Mouse (Mus musculus): ENCODE measurements around the gene H2-DMb1. TPM values are rescaled to one million over a fixed set of nuclear protein-coding genes. Genes with fewer than 3 reads are reported as not detected.

H2-DMb1 gene
- total RNA-seq, 2 experiments from 2014 or later: 0.69 to 0.91 TPM

DNA sequence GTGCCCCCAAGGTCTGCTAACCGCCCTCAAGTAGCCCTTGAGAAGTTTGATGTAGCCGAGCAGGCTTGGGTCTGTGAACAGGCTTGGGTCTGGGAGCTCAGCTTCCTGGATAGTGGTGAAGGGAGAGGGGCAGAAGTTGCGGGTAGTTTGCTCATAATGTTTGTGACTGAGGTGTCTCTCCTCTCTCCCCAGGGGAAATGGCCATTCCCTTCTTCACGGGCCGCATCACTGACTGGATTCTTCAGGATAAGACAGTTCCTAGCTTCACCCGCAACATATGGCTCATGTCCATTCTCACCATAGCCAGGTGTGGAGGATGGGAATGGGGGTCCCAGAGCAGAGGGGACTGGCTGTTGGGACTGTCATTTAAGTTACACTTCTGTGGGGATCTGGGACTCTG, 36.1 kb downstream of the H2-DMb1 start:
- no peak for DNase-seq (ENCODE audit: low spot score in 2 of 2)

GRCm38 (mm10) chr17:34192852-34193251, 40.0 kb downstream of the H2-DMb1 start:
- DNase-seq (ENCODE audit: low spot score in 2 of 2): no peak

- no peak for DNase-seq (ENCODE audit: low spot score in 2 of 2)
Measured at GRCm38 (mm10) chr17:34193468-34193867, 40.6 kb downstream of the H2-DMb1 start.

- no peak for DNase-seq (ENCODE audit: low spot score in 2 of 2)
Measured at GRCm38 (mm10) chr17:34194723-34195122, 41.9 kb downstream of the H2-DMb1 start.

- no peak for DNase-seq (ENCODE audit: low spot score in 2 of 2)
Measured at GRCm38 (mm10) chr17:34196491-34196890, 43.6 kb downstream of the H2-DMb1 start.

GRCm38 (mm10) chr17:34196941-34197894, 44.3 kb downstream of the H2-DMb1 start, which contains the start of gene Psmb8:
TSS of gene Psmb8 (plus strand) at chr17:34197721.
- DNase-seq (ENCODE audit: low spot score in 2 of 2): peak; percentile 86 to 87

DNA sequence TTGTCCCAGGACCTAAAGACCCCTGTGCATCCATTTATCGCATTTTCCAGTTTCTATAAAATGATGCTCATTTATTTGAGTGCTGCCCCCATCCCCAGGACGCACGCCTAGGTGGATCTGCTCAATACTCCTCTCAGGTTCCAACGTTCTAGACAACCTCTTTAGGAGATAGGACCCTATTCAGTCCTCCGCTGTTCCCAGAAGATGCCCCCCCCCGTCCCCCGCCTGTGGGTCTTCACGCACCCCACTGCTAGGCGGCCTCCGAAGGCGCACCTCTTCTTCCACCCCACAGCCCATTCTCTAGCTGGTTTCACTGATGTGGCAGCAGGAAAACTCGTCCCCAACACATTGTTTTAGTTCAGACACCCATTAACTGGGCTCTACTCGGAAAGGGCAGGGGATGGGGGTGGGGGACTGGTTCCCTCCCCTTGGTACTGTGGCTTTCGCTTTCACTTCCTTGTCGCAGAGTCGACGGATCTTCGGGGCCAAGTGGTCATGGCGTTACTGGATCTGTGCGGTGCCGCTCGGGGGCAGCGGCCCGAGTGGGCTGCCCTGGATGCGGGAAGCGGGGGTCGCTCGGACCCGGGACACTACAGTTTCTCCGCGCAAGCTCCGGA, 45.1 kb downstream of the H2-DMb1 start:
- DNase-seq (ENCODE audit: low spot score in 2 of 2): peak; percentile 21 to 33

- DNase-seq (ENCODE audit: low spot score in 2 of 2): no peak
Measured at GRCm38 (mm10) chr17:34198521-34198912, 45.6 kb downstream of the H2-DMb1 start.

DNA sequence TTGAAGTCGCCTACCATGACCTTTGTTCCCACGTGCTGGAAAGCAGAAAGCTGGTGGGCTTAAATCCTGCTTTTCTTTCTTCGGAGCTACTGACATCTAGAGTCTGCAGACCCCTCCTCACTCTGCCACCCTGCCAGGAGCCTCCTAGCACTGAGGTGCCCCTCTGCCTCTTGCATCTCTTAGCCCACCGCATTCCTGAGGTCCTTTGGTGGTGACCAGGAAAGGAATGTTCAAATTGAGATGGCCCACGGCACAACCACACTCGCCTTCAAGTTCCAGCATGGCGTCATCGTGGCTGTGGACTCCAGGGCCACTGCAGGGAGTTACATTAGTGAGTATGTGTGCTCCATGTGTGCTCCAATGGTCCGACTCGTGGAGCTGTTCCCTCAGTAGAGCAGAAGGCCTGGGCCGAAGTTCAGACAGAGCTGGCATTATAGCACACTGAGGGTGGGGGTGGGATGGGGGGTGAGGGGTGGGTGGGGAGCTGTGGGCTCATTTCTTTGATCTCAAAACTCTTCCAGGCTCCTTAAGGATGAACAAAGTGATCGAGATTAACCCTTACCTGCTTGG, 46.3 kb downstream of the H2-DMb1 start:
- DNase-seq (ENCODE audit: low spot score in 2 of 2): no peak

DNA sequence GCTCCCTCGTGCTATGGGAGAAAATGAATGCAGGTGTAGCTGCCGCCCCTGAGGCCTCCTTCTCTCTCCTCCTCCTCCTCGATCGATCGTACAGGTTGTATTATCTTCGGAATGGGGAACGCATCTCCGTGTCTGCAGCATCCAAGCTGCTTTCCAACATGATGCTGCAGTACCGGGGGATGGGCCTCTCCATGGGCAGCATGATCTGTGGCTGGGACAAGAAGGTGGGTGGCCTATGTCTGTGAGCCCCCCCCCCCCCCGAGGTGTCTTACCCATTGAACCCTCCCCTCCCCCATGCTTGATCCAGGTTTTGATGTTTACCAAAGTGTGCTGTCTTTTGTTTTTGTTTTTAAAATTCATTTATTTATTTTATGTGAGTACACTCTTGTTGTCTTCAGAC, 47.2 kb downstream of the H2-DMb1 start:
- DNase-seq (ENCODE audit: low spot score in 2 of 2): no peak

GRCm38 (mm10) chr17:34200772-34201505, 48.1 kb downstream of the H2-DMb1 start:
- no peak for DNase-seq (ENCODE audit: low spot score in 2 of 2)

DNA sequence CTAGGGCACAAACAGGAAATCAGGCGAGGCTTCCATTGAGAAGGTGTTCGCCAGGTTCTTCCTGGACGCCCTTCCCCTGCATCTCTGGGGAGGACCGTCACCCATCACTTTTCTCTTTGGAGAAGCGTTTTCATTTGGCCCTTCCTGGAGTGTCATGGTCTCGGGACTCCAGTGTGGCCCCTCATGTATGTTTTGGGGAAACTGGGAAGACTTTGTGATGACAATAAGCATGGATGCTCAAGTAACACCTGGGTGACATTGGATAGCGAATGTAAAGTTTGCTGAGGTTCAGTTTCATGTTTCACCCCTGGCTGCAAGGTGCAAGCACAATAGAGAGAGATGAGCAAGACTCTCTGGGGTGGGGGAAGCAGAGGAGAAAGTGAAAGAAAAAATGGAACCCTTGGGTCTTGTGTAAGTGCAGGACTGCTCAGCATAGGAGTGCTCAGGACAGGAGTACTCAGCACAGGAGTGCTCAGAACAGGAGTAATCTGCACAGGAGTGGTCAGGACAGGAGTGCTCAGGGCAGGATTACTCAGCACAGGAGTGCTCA, 48.7 kb downstream of the H2-DMb1 start:
- no peak for DNase-seq (ENCODE audit: low spot score in 2 of 2)

DNA sequence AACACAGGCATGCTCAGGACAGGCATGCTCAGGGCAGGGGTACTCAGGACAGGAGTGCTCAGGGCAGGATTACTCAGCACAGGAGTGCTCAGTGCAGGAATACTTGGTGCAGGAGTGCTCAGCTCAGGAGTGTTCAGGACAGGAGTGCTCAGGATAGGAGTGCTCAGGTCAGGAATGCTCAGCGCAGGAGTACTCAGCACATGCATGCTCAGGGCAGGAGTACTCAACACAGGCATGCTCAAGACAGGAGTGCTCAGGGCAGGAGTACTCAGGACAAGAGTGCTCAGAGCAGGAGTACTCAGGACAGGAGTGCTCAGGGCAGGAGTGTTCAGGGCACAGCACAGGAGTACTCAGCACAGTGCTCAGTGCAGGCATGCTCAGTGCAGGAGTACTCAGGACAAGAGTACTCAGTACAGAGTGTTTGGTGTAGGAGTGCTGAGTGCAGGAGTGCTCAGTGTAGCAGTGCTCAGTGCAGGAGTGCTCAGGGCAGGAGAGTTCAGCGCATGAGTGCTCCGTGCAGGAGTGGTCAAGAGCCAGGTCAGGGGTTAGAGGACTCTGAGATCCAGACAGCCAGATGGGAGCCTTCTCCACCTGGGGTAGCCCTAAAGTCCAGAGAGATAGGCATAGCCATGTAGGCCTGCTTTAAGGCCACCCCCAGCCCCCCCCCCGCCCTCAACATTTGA, 50.0 kb downstream of the H2-DMb1 start:
- DNase-seq (ENCODE audit: low spot score in 2 of 2): no peak

DNA sequence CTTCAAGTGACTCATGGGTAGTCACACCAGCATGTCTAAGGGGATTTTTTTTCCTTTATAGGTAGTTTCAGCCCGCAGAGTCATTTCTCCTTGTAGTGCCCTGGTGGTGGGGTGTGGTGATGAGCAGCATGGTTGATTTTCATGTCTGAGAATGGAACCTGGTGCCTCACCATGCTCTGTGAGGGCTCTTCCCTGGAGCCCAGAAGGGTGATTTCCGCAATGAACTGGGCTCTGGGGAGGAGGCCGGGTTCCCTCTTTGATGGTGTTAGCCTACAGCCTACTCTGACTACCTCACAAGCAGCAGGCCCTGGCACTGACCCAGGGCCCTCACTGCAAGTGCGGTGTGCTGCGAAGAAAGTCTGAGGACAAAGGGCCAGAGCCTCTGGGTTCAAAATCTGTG, 50.6 kb downstream of the H2-DMb1 start, which contains the start of gene Tap2:
TSS of gene Tap2 (plus strand) at position 84 of the 400 bp plus-strand sequence.
- DNase-seq (ENCODE audit: low spot score in 2 of 2): no peak

GRCm38 (mm10) chr17:34204303-34205010, 51.6 kb downstream of the H2-DMb1 start:
- DNase-seq (ENCODE audit: low spot score in 2 of 2): peak; percentile 92

DNA sequence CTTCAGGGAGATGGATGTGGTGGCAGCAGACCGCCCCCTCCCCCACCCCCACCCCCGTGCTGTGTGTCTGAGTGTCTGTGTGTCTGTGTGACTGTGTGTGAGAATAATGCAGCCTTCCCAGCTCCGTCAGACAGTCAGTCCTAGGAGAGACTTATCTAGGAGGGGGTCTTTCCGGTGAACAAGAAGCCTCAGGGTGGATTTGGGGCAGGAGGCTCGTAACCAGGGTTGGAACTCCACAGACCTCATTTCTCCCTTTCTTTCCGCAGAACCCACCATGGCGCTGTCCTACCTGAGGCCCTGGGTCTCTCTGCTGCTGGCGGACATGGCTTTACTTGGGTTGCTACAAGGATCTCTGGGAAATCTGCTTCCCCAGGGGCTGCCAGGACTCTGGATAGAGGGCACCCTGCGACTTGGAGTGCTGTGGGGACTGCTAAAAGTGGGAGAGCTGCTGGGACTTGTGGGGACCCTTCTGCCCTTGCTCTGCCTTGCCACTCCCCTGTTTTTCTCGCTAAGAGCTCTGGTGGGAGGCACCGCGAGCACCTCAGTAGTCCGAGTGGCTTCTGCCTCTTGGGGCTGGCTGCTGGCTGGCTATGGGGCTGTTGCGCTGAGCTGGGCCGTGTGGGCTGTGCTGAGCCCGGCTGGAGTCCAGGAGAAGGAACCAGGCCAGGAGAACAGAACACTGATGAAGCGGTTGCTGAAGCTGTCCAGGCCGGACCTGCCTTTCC, 52.3 kb downstream of the H2-DMb1 start:
- no peak for DNase-seq (ENCODE audit: low spot score in 2 of 2)

DNA sequence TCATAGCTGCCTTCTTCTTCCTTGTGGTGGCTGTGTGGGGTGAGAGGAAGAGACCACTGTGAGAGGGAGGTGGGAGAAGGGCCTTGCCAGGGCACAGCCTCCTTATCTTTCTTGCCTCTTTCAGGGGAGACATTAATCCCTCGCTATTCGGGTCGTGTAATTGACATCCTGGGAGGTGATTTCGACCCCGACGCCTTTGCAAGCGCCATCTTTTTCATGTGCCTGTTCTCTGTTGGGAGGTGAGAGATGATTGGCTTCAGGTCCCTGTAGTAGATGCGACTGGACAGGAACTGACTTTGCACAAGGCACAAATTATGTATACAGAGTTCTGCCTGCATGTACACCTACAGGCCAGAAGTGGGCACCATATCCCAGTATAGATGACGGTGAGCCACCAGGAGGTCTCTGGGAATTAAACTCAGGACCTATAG, 52.9 kb downstream of the H2-DMb1 start:
- no peak for DNase-seq (ENCODE audit: low spot score in 2 of 2)

GRCm38 (mm10) chr17:34206731-34207130, 53.9 kb downstream of the H2-DMb1 start:
- no peak for DNase-seq (ENCODE audit: low spot score in 2 of 2)

DNA sequence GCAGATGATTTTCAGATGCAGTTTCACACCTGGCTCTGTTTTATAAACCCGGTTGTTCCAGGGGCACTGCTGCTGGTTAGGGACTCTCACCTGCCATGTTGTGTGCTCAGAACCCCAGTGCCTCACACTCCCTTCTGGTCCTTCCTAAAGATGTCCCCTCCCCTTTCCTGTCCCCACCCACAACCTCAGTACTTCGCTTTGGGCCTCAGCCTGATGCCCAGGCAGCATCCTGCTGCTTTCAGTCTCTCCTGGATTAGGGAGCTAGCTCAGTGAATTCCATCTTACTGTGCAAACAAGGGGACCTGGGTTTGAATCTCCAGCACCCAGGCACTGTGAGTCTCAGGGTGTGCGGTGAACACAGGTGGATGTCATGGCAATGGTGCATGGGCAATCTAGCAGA, 54.6 kb downstream of the H2-DMb1 start:
- no peak for DNase-seq (ENCODE audit: low spot score in 2 of 2)
